Mouse (Mus musculus) hindbrain, embryonic 13.5 days (tissue): ENCODE measurements around the gene Syncrip. TPM values are rescaled to one million over a fixed set of nuclear protein-coding genes. Genes with fewer than 3 reads are reported as not detected.
"Not testable (repeated sequence)": the region's sequence is repeated elsewhere in the genome, so short reads cannot be mapped to it uniquely, and the experiment has no call there.

Experiments used
- ATAC-seq: fragments of 200-750 bp; cut with Nextera tagmentation; 2 replicates; pipeline ENCODE4 v1.8.0; 2017; ENCODE audit warnings: moderate TSS enrichment; ENCODE audit not compliant: low FRiP score
- H3K27ac ChIP-seq: fragments of 300-500 bp; sonication (generic); 2 replicates; pipeline ENCODE4 v1.5.1; 2015; ENCODE audit warnings: inconsistent platforms, mild to moderate bottlenecking, moderate library complexity
- H3K27me3 ChIP-seq: fragments of 300-500 bp; sonication (generic); 2 replicates; pipeline ENCODE4 v1.6.1; 2015; ENCODE audit warnings: mild to moderate bottlenecking, inconsistent platforms
- H3K36me3 ChIP-seq: fragments of 300-500 bp; sonication (generic); 2 replicates; pipeline ENCODE4 v1.6.1; 2015; ENCODE audit warnings: mild to moderate bottlenecking, inconsistent platforms
- H3K4me1 ChIP-seq: fragments of 300-500 bp; sonication (generic); replicated peaks from 2 replicates; pipeline ENCODE4 v1.6.1; 2015; ENCODE audit warnings: inconsistent platforms
- H3K4me2 ChIP-seq: fragments of 300-500 bp; sonication (generic); 2 replicates; pipeline ENCODE4 v1.6.1; 2015; ENCODE audit warnings: inconsistent platforms, mild to moderate bottlenecking, moderate library complexity
- H3K4me3 ChIP-seq: fragments of 300-500 bp; sonication (generic); 2 replicates; pipeline ENCODE4 v1.5.1; 2015; ENCODE audit warnings: mild to moderate bottlenecking, inconsistent platforms
- H3K9ac ChIP-seq: fragments of 300-500 bp; sonication (generic); 2 replicates; pipeline ENCODE4 v1.6.1; 2015; ENCODE audit warnings: mild to moderate bottlenecking, inconsistent platforms
- H3K9me3 ChIP-seq: fragments of 300-500 bp; sonication (generic); 2 replicates; pipeline ENCODE4 v1.6.1; 2016; ENCODE audit warnings: inconsistent platforms
- WGBS: fragments of 180-500 bp; shearing (Covaris S2); methylation state at CpG from one replicate; pipeline ENCODE4 v1.1.7; 2015; 5-methylcytosine and 5-hydroxymethylcytosine counted together
- polyA plus RNA-seq: library from polyadenylated mRNA; unstranded; fragments of >200 nt; fragmentation: Nextera tagmentation; extraction: Ambion mirVana; gene quantifications from 2 replicates; pipeline ENCODE4 v1.2.1, GENCODE M21; 2015

Syncrip gene
- 89.3 and 94.2 TPM in 2 replicates for polyA plus RNA-seq

DNA sequence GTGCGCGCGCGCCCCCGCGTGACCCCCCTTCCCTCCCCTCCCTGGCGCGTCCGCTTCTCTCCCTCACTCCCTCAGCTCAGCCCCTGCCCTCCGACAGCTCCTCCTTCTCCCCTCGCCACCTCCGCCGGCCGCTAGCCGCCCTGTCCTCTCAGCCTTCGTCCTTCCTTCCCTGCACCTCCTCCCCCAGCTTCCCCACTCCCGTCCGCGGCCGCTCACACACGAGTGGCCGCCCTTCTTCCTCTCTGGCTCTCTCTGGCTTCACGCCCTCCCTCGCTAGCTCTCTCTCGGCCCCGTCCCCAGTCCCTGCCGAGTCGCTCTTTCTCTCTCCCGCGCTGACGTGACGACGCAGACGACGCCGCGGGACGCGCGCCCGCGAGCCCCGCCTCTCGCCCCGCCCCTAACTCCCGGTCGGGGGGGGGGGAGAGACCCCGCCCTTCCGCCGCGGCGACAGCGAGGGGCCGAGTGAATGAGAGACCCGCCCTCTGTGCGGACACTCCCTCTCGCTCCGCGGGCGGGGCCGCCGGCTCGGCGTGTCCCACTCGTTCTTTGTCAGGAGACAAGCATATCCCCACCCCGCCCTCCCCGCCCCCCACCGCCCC lies at the start of gene Syncrip:
Syncrip (minus strand) TSS at position 345 of the 599 bp plus-strand sequence.
- peak; percentile 95 for ATAC-seq

DNA sequence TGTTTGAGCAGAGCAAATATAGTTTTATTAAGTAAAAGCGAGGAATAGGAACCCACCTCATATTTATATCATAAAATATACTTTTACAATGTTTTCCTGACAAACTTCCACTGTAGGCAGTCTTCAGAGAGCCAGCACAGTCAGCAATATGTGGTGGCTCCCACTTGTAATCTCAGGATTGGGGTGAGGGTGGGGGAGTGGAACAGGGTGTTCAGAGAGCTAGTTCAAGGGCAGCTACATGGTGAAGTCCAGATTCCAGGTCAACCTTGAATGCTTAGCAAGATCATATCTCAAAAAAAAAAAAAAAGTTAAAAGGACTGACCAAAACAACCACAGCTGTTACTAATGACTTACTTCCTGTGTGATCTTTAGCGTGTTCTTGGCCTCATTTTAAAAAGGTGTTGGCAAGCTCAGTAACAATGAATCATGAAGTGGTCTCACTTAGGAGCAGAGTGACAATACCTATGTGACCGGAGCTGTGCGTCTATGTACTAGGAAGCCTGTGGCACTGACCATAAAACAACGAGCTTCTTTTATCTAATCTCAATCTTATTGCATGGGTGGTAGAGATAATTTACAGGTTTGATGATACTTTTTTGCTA lies 47.7 kb upstream of the Syncrip start:
- no peak overlapping the region for H3K4me3 ChIP-seq
- H3K4me1 ChIP-seq = no peaks in the 10 kb centered on the region
- no peaks in the 10 kb centered on the region for H3K9me3 ChIP-seq
- WGBS = 89% methylated on average over 5 of the region's 5 CpGs
- H3K36me3 ChIP-seq = no peaks in the 10 kb centered on the region
- H3K27me3 ChIP-seq = no peaks in the 10 kb centered on the region
- no peak overlapping the region for H3K9ac ChIP-seq
- no peak overlapping the region for H3K4me2 ChIP-seq
- no peak overlapping the region for H3K27ac ChIP-seq
- ATAC-seq = no peak

More for the DNA sequence above, at the start of gene Syncrip:
- H3K9ac ChIP-seq = peak within 1 kb of the TSS; percentile 97
- H3K4me1 ChIP-seq = peaks cover 19% of the 10 kb centered on the region
- H3K9me3 ChIP-seq, H3K27me3 ChIP-seq, H3K36me3 ChIP-seq: not testable (repeated sequence)
- peak within 1 kb of the TSS; percentile 75 for H3K4me2 ChIP-seq
- H3K27ac ChIP-seq = peak within 1 kb of the TSS; percentile 100
- peak within 1 kb of the TSS; percentile 99 for H3K4me3 ChIP-seq
- 1% methylated on average over 23 of the region's 68 CpGs for WGBS

DNA sequence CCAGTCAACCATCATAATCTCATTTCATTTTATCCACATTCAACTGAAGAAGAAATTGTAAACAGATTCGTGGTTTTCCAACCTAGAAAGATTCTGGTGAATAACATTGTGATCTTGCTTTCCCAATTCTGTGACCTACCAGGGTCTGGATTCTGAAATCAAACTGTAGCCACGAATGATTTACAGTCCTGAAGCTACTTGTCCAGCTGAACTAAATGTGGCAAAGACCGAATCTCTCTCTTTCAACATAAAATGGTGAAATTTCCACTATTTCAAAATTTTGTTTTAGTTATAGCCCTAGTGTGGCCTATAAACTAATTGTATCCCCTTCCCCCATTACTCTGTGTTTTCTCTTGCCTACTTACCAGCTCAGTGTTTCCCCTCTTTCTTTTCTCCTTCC lies 47.2 kb upstream of the Syncrip start:
- H3K9ac ChIP-seq = no peak overlapping the region
- no peaks in the 10 kb centered on the region for H3K36me3 ChIP-seq
- no peaks in the 10 kb centered on the region for H3K9me3 ChIP-seq
- no peak for ATAC-seq
- H3K4me1 ChIP-seq = no peaks in the 10 kb centered on the region
- H3K27ac ChIP-seq = no peak overlapping the region
- H3K4me2 ChIP-seq = no peak overlapping the region
- H3K27me3 ChIP-seq = no peaks in the 10 kb centered on the region
- 90% methylated on average over 3 of the region's 3 CpGs for WGBS
- no peak overlapping the region for H3K4me3 ChIP-seq

DNA sequence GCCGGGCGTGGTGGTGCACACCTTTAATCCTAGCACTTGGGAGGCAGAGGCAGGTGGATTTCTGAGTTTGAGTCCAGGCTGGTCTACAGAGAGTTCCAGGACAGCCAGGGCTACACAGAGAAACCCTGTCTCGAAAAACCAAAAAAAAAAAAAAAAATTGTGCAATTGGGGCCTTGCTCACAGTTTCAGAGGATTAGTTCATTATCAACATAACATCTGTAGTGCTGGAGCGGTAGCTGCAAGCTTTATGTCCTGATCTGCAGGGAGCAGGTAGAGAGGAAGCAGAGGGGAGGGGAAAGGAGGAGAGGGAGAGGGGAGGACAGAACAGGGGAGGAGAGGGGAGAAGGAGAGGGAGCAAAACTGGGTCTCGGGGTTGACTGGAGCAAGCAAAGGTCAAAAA lies 46.4 kb upstream of the Syncrip start:
- no peak overlapping the region for H3K4me3 ChIP-seq
- WGBS = 81% methylated on average over 5 of the region's 5 CpGs
- H3K27me3 ChIP-seq = no peaks in the 10 kb centered on the region
- no peaks in the 10 kb centered on the region for H3K9me3 ChIP-seq
- no peaks in the 10 kb centered on the region for H3K4me1 ChIP-seq
- no peak overlapping the region for H3K27ac ChIP-seq
- H3K36me3 ChIP-seq = no peaks in the 10 kb centered on the region
- no peak for ATAC-seq
- no peak overlapping the region for H3K4me2 ChIP-seq
- no peak overlapping the region for H3K9ac ChIP-seq

DNA sequence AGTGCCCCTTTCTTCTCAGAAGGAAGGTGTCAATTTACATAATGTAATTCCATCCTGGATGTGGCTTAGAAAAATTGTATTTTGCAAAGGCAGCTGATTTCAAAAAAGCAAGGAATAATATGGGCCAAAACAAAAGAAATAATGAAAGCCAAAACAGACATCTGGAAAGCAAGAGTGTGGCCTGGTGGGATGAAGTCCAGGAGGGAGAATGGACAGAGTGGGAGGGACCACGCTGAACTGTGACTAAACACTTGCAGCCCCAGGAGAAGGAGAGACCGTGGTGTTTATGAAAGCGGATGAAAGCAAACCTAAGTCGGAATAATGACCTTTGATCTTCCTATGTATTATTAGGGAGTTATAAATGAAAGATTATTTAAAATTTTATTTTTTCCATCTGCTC lies 45.6 kb upstream of the Syncrip start:
- Histone ChIP-seq H3K4me3 (no peak overlapping the region), H3K9ac (no peak overlapping the region), H3K4me1 (peaks cover 4% of the 10 kb centered on the region; the same call in 1 of the 2 replicates), H3K4me2 (no peak overlapping the region), H3K27me3 (no peaks in the 10 kb centered on the region), H3K36me3 (no peaks in the 10 kb centered on the region), H3K9me3 (no peaks in the 10 kb centered on the region), H3K27ac (no peak overlapping the region)
- no peak for ATAC-seq
- WGBS = 87% methylated on average over 4 of the region's 4 CpGs

DNA sequence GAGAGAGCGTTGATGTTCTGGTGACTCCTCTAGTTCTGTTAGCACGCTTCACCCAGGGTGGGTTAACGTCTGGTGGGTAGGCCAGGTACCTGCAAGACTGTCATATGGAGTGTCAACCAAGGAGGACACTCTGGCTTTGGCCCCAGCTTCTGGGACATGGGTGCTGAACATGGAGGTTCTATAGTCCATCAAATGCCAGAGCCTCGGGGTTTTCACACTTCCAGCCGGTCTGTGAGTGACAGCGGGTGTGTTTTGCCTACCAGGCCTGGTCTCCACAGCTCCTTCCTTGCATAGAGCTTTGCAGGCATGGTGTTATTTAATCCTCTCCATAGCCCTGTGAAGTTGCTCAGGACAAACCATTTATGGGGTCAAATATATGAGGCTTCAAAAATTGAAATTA lies 43.0 kb upstream of the Syncrip start:
- Histone ChIP-seq H3K4me3 (no peak overlapping the region), H3K9ac (no peak overlapping the region), H3K4me2 (no peak overlapping the region), H3K36me3 (peaks cover 8% of the 10 kb centered on the region), H3K27me3 (no peaks in the 10 kb centered on the region), H3K4me1 (peaks cover 13% of the 10 kb centered on the region), H3K27ac (no peak overlapping the region), H3K9me3 (no peaks in the 10 kb centered on the region)
- no peak for ATAC-seq
- 88% methylated on average over 6 of the region's 6 CpGs for whole genome bisulfite sequencing

DNA sequence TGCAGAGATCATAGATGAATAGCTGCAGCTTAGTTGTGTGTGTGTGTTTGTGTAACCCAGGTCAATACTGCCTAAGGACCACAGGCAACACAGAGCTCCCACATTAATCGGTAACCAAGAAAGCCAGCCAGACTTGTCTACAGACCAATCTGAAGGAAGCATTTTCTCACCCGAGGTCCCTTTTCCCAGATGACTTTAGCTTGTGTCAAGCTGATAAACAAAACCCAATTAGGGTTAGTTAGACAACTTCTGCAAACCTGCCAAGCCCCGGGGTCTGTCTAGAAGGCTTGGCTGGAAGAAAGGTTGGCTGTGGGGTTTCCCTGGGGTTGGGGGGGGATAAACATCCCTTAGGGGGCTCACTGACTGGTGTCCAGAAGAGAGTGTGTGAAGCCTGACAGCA lies 42.4 kb upstream of the Syncrip start:
- Histone ChIP-seq H3K27ac (no peak overlapping the region), H3K9me3 (no peaks in the 10 kb centered on the region), H3K27me3 (no peaks in the 10 kb centered on the region), H3K4me2 (no peak overlapping the region), H3K4me3 (no peak overlapping the region), H3K9ac (no peak overlapping the region), H3K36me3 (peaks cover 14% of the 10 kb centered on the region), H3K4me1 (peaks cover 18% of the 10 kb centered on the region)
- ATAC-seq = no peak
- 82% methylated on average over 3 of the region's 3 CpGs for WGBS

DNA sequence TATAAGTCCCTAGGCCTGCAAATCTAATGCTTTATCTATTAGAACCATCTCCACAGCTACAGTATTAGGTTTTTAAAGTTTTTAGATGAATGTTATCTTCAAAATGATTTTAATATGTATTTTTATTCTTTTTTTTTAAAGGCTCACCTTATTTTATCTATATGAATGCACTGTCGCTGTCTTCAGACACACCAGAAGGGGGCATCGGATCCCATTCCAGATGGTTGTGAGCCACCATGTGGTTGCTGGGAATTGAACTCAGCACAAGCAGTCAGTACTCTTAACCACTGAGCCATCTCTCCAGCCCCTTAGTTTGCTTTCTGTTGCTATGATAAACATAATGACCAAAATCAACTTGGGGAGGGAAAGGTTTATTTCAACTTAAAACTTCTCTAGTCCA lies 42.0 kb upstream of the Syncrip start:
- Histone ChIP-seq H3K27ac (no peak overlapping the region), H3K4me1 (peaks cover 23% of the 10 kb centered on the region), H3K27me3 (no peaks in the 10 kb centered on the region), H3K4me2 (no peak overlapping the region), H3K9ac (no peak overlapping the region), H3K9me3 (no peaks in the 10 kb centered on the region), H3K4me3 (no peak overlapping the region), H3K36me3 (peaks cover 18% of the 10 kb centered on the region)
- no peak for ATAC-seq
- WGBS = 92% methylated on average over 2 of the region's 2 CpGs

DNA sequence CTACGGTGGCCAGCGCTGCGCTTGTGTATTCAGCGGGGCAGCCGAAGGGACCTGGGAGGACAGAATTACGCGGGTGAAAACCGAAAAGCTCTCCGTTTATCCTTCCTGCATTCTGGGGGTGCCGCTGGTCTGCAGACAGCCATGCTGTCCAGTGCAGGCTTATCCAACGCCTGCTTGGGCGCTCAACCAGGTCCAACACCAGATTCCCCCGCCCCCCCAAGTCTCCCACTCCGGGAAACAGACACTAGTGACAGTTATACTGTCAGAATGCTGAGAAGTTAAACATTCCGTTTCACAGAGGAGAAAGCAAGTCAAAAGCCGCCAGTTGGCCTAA lies 40.9 kb upstream of the Syncrip start:
- H3K9ac ChIP-seq = peak overlapping the region; percentile 72
- H3K27ac ChIP-seq = peak overlapping the region; percentile 83
- H3K4me2 ChIP-seq = peak overlapping the region; percentile 81
- peaks cover 27% of the 10 kb centered on the region for H3K4me1 ChIP-seq
- peak overlapping the region; percentile 80 for H3K4me3 ChIP-seq
- H3K36me3 ChIP-seq = peaks cover 18% of the 10 kb centered on the region
- 1% methylated on average over 16 of the region's 16 CpGs for WGBS
- ATAC-seq = no peak
- no peaks in the 10 kb centered on the region for H3K27me3 ChIP-seq
- H3K9me3 ChIP-seq = no peaks in the 10 kb centered on the region

DNA sequence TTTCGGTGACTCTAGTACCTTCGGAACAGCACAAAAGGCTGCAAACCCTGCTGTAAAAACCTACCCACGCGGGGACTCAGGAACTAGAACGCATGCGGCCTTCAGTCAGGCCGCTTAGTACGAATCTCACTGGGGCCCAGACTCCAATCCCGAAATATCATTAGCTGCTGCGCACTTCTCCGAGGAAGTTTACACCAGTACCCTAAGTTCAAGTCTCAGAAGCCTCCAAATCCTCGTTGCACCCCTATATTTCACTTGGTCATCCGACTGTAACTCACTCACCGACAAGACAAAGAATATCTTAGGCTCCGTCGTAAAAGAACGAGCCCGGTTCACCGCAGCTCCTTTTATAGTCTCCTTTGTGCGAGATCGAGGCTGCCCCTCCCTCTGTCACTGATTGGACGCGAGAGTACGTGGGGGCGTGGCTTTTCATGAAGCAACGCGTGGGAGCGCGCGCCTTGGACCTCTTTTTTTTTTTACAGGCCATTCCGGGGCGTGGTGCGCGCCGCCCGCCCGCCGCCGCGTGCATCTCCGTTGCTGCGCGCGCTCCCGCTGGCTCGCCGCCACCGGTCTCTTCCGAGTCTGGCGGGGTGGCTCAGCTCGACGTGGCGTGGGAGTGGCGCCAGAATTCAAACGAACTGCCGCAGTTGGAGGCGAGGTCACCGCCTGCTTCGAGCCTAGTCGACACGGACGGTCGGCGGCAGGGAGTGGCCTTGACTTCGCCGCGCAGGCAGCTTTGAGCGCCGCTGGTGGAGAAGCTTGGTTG lies 40.4 kb upstream of the Syncrip start:
- no peaks in the 10 kb centered on the region for H3K9me3 ChIP-seq
- H3K4me1 ChIP-seq = peaks cover 27% of the 10 kb centered on the region
- no peaks in the 10 kb centered on the region for H3K27me3 ChIP-seq
- H3K27ac ChIP-seq = peak overlapping the region; percentile 96
- H3K36me3 ChIP-seq = peaks cover 22% of the 10 kb centered on the region
- H3K4me3 ChIP-seq = peak overlapping the region; percentile 80
- WGBS = under 1% methylated on average over 69 of the region's 69 CpGs
- H3K9ac ChIP-seq = peak overlapping the region; percentile 91
- peak overlapping the region; percentile 81 for H3K4me2 ChIP-seq
- ATAC-seq = peak; percentile 92

DNA sequence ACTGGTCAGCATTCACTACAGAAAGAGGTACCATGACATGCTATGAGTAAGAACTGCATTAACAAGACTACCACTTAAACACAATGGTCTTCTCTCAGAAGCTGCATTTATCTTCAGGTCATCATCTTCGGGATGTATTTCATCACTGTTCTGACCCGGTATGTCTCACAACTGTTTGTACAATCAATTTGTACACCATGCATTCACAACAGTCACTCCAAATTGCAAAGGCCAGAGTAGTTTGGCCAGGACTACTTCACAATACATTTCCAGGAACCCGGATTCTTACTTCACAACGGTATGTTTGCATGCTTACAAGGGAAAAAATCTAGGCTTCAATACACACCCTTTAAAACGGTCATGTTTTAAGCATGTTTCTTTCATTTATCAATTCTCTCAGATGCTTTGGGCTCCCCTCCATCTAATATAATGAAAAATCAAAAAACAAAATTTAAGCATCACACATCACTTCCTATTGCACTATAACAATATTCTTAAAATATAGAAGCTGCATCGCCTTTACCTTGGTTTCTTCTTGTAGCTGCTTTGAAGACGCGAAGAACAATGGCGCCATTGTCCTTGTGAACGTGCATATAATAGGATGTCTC lies 39.7 kb upstream of the Syncrip start:
- no peaks in the 10 kb centered on the region for H3K27me3 ChIP-seq
- under 1% methylated on average over 10 of the region's 10 CpGs for WGBS
- no peaks in the 10 kb centered on the region for H3K9me3 ChIP-seq
- peaks cover 27% of the 10 kb centered on the region for H3K4me1 ChIP-seq
- ATAC-seq = no peak
- peak overlapping the region; percentile 96 for H3K27ac ChIP-seq
- H3K9ac ChIP-seq = peak overlapping the region; percentile 91
- H3K4me2 ChIP-seq = peak overlapping the region; percentile 81
- H3K4me3 ChIP-seq = peak overlapping the region; percentile 80
- H3K36me3 ChIP-seq = peaks cover 23% of the 10 kb centered on the region

DNA sequence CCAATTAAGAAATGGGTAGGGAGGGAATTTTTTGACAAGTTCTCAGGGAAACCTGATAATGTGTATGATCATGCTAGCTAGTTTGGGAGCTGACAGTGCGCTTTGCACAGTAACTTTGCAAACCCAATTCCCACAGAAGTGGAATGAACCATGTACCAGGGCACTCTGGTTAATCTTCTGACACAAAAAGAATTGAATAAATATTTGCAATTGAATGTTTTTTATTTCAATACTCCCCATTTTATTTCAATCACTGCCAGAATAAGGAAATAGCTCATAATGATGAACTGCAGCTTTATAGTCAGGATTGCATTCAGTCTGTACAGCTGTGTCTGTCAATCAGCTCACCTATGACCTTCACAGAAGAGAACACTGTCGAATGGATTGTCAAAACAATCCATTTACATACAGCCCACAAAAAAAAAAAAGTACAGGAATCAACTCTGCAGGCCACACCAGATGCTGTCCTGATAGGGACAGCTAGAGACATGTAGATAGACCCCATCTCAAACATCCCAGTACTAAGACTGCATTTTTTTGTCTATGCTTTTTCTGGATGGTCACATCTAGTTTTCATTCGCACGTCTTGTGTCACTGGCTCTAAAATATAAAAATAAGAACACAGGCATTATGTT lies 38.6 kb upstream of the Syncrip start:
- peak overlapping the region; percentile 19 for H3K27ac ChIP-seq
- WGBS = 22% methylated on average over 4 of the region's 4 CpGs

More for the DNA sequence above, 38.6 kb upstream of the Syncrip start:
- Histone ChIP-seq H3K4me1 (peaks cover 27% of the 10 kb centered on the region), H3K36me3 (peaks cover 26% of the 10 kb centered on the region), H3K9me3 (no peaks in the 10 kb centered on the region), H3K4me3 (peak overlapping the region; percentile 80), H3K27me3 (no peaks in the 10 kb centered on the region), H3K4me2 (peak overlapping the region; percentile 81), H3K9ac (peak overlapping the region; percentile 91)
- ATAC-seq = no peak
